In the genomic region with DNA sequence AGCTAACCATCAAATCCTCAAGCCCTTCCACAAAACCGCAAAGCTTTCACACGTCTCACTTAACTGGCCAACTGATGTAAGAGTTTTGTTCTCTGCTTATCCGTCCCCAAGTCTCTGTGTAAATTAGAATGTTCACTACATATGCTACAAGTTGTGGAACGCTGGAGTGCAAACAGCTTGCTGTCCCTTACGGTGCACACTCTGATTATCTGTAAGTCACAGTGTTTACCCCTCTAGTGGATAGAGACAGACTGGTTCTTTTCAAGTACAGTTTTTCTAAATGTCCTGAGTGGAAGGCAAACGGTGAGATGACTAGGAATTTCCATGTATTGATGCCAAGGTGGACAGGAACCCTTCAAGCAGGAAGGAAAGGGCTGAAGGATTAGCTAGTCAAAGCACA, we compare ENCODE assay signal across 8 mouse cellular contexts. TPM values are rescaled to one million over a fixed set of nuclear protein-coding genes. Genes with fewer than 3 reads are reported as not detected.
DNase-seq lines count a peak whose midpoint lies in the region; ATAC-seq and TF ChIP-seq lines count a peak whose summit lies in the region.

No protein-coding gene starts in this region.

- TF ChIP-seq CTCF in layer of hippocampus, adult 2 months (conservative IDR thresholded peaks at IDR 0.05) = 0 out of 2 replicates have a peak, but pooled peaks have one; percentile 8

- peak overlapping the region; percentile 51 for H3K27ac ChIP-seq in layer of hippocampus, adult 2 months
- H3K27ac ChIP-seq in embryonic facial prominence, embryonic 12.5 days = no peak overlapping the region
- H3K27ac ChIP-seq in hindbrain, embryonic 13.5 days = no peak overlapping the region

- no peak for DNase-seq in layer of hippocampus, adult 2 months (ENCODE audit: low spot score in 2 of 2)
- no peak for DNase-seq in layer of hippocampus, adult 8-10 months (ENCODE audit: low spot score in 2 of 2)
- peak; percentile 13 for DNase-seq in neural tube, embryonic 10.5 days (ENCODE audit: extremely low spot score, low spot score)
- no peak for DNase-seq in urinary bladder, postnatal 36 days (ENCODE audit: low spot score in 2 of 2)
- DNase-seq in kidney, adult 18-20 months = no peak
- no peak for DNase-seq in gastrocnemius, adult 8-10 months (ENCODE audit: low spot score in 2 of 2)

- no peak overlapping the region for H3K9ac ChIP-seq in embryonic facial prominence, embryonic 12.5 days
- no peak overlapping the region for H3K9ac ChIP-seq in hindbrain, embryonic 13.5 days

- H3K4me1 ChIP-seq in embryonic facial prominence, embryonic 12.5 days = peaks cover 10% of the 10 kb centered on the region
- H3K4me1 ChIP-seq in hindbrain, embryonic 13.5 days (replicated peaks) = peaks cover 9% of the 10 kb centered on the region

- 0 out of 2 replicates have a peak, but pooled peaks have one; percentile 35 for ATAC-seq in embryonic facial prominence, embryonic 12.5 days (ENCODE audit: insufficient number of reproducible peaks, insufficient read depth, low FRiP score, low TSS enrichment)
- peak; percentile 8; the same call in 1 of the 2 replicates for ATAC-seq in hindbrain, embryonic 13.5 days (ENCODE audit: low FRiP score)

- no peaks in the 10 kb centered on the region for H3K27me3 ChIP-seq in embryonic facial prominence, embryonic 12.5 days
- H3K27me3 ChIP-seq in hindbrain, embryonic 13.5 days = no peaks in the 10 kb centered on the region

- H3K9me3 ChIP-seq in embryonic facial prominence, embryonic 12.5 days = no peaks in the 10 kb centered on the region
- H3K9me3 ChIP-seq in hindbrain, embryonic 13.5 days = no peaks in the 10 kb centered on the region

- H3K4me3 ChIP-seq in layer of hippocampus, adult 2 months = peak overlapping the region; percentile 30; the same call in 1 of the 2 replicates
- no peak overlapping the region for H3K4me3 ChIP-seq in embryonic facial prominence, embryonic 12.5 days
- H3K4me3 ChIP-seq in hindbrain, embryonic 13.5 days = peak overlapping the region; percentile 7; the same call in 1 of the 2 replicates

- H3K4me2 ChIP-seq in embryonic facial prominence, embryonic 12.5 days (replicated peaks) = peak overlapping the region; percentile 40
- H3K4me2 ChIP-seq in hindbrain, embryonic 13.5 days = peak overlapping the region; percentile 43

- no peaks in the 10 kb centered on the region for H3K36me3 ChIP-seq in embryonic facial prominence, embryonic 12.5 days
- H3K36me3 ChIP-seq in hindbrain, embryonic 13.5 days = no peaks in the 10 kb centered on the region

- WGBS in embryonic facial prominence, embryonic 12.5 days = 33% methylated on average over 6 of the region's 6 CpGs
- 33% methylated on average over 6 of the region's 6 CpGs for WGBS in hindbrain, embryonic 13.5 days

RNA-seq across cellular contexts. Expression of gene Ptprq, which starts 32.1 kb away (rescaled TPM):
- total RNA-seq in layer of hippocampus, adult 2 months (2021) = under 1 TPM; 0.20 to 0.33 TPM
- under 1 TPM; 0.16 to 0.19 (median 0.17) TPM for total RNA-seq in layer of hippocampus, adult 8-10 months (2022)
- 0.17 and 0.19 TPM in 2 replicates for polyA plus RNA-seq in embryonic facial prominence, embryonic 12.5 days (2016; fragmentation: Nextera tagmentation; extraction: Ambion mirVana)
- polyA plus RNA-seq in hindbrain, embryonic 13.5 days (2015; fragmentation: Nextera tagmentation; extraction: Ambion mirVana) = 0.08 and 0.12 TPM in 2 replicates
- under 1 TPM; 0.15 to 0.40 (median 0.23) TPM for total RNA-seq in gastrocnemius, adult 8-10 months (2022)
